Mouse (Mus musculus): ENCODE measurements around the gene Gm2a.
"Not testable (repeated sequence)": the region's sequence is repeated elsewhere in the genome, so short reads cannot be mapped to it uniquely, and the experiment has no call there.

The Gm2a gene

GRCm38 (mm10) chr11:55096731-55097462 lies 1.0 kb upstream of the Gm2a start:
- DNase-seq (ENCODE audit: low spot score in 2 of 2): no peak

- no peak for DNase-seq (ENCODE audit: low spot score in 2 of 2)
These were observed 437 bp downstream of the Gm2a start for GRCm38 (mm10) chr11:55098189-55098915.

DNA sequence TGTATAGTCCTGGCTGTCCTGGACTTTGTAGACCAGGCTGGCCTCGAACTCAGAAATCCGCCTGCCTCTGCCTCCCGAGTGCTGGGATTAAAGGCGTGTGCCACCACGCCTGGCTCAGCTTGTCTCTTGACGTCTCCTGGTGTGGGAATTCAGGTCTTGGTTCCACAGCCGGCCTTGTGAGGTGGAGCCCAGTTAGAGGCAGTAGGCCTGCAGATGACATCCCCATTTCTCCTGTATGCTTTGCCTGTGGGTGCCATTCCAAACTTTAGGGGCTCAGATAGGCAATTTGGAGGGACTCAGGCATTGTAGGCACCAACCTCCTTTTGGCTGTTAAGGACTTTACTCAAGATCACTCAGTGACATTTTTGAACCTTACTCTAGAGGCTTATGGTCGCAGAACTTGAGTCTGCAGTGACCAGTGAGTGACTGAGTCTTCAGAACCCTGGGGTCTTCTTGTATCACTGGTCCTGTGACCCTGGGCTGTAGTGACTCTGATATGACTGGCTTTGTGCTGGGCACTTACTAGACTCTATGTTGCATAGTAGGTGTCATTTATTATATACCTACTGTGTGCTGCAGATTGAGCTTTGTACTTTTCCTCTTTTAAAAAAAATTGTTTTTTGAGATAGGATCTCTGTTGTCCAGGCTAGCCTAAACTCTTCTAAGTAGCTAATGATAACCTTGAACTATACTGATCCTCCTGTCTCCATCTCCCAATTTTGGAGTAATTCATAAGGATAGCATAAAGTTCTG lies 1.3 kb downstream of the Gm2a start:
- DNase-seq (ENCODE audit: low spot score in 2 of 2): no peak

DNA sequence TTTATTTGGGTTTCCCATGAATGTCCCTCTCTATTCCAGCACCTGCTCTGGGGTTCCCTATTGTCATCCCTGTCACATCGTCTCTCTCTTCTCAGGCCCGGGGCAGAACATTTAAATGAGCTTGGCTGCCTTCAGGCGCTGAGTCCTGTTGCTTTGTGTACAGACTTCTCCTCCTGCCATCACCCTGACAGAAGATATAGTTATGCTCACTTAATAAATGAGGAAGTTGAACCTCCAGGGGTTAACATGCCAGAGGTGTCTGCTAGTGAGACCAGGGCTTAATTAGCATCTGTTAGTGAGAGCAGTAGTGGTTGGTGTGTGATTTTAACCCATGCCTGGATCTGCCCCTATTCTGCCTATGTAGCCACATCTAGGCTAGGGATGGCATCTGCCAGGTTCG lies 2.0 kb downstream of the Gm2a start:
- DNase-seq (ENCODE audit: low spot score in 2 of 2): no peak

GRCm38 (mm10) chr11:55102015-55102414 lies 4.1 kb downstream of the Gm2a start:
- no peak for DNase-seq (ENCODE audit: low spot score in 2 of 2)

- DNase-seq (ENCODE audit: low spot score in 2 of 2): no peak
These were observed 5.3 kb downstream of the Gm2a start for GRCm38 (mm10) chr11:55103229-55103628.

DNA sequence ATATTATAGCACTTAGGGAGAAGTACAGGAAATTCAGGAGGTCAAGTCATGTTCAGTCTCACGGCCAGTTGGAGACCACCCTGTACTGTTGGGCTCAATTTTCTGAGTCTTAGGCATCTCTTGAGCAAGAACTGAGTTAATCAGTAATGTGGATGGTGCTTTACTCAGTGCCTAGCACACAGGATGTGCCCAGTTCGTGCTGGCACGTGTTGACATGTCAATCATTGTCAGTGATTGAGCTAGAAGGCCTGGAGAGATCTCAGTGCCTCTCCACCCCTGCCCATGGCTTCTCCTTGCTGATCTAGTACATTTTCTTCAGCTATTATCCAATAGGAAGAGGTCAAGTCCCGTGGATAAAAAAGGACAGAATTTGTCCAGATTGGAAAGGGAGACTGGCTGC lies 7.5 kb downstream of the Gm2a start:
- DNase-seq (ENCODE audit: low spot score in 2 of 2): no peak

- no peak for DNase-seq (ENCODE audit: low spot score in 2 of 2)
These were observed 8.7 kb downstream of the Gm2a start for GRCm38 (mm10) chr11:55106636-55107035.

DNA sequence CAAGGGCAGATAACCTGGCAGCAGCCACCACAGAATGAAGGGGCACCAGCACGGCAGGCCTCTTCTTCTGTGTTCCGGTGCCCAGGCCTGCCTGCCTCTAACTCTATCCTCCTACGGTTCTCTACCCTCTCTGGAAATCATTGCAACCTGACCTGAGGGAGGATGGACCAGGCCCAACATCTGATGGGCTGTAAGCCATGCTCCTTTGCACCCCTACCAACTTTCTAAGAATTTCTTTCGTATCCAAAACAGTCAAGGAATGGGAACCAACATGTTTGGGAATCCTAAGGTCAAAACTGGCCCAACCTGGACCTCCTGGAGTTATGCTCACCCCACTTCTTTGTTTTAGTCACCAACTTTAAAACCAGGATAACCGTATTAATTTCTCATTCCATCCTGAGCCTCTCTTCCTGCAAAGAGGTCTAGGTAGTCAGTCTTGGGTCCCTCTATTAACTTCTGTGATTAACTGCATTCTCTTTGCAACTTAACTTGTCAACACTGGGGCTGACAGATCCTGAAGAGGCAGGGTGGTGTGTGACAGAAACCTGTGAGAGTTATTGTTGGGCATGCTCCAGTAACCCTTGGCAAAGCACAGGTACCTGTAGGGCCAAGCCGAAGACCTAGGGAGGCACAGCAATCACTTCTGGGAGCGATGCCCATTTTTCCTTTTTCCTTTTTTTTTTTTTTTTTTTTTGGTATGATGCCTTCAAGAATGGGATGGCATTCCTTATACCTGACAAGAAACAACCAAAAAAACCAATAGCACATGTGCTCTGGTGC lies 11.8 kb downstream of the Gm2a start:
- DNase-seq (ENCODE audit: low spot score in 2 of 2): no peak

DNA sequence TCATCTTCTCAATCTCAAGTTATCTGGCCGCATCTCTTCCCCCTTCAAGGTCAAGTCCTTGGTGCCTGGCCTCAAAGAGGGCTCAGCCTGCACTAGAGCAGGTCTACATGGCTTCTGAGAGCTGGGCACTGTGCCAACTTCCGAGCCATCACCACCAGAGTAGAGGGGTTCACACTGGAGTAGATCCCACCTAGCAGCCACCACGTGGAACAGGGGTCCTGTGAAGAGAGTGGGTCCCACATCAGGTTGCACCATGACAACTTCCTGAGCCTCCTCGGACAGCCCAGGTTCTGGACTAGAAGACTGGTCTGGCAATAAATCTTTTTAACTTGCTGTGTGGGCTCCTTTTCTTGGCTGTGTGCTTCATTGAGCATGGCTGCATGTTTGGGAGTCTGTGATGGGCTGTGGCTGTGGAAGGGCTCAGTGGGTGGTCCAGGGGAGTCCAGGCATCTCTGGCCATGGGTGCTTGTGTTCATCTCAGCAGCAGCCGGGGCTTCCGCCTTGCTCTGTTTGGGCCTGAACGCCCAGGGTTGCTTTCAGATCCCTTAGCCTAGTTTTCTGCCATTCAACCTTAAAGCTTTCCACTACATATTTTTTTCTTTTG lies 12.8 kb downstream of the Gm2a start:
- DNase-seq (ENCODE audit: low spot score in 2 of 2): no peak

DNA sequence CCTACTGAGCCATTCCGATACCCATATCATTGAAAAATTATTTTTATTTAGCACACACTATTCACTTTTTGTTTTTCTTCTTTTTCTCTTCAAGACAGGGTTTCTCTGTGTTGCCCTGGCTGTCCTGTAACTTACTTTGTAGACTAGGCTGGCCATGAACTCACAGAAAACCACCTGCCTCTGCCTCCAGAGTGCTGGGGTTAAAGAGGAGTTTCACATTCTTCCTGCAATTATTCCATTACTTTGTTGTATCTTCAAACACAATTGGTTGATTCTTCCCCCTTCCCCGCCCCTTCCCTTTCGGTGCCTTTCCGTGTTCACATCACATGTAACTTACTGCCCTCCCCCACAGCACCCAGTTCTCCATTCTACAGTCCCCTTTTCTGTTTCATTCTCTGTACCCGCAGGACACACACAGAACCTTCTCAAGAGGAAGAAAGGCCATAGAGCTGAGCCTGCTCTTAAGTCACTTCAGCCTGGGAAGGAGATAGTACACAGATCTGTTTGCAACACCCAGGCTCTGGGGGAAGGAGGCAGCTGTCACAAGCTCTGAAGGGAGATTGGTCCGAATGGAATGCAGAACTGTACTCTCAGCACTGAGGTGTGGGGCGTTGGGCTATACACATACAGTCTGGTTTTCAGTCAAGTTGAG lies 15.4 kb downstream of the Gm2a start:
- DNase-seq (ENCODE audit: low spot score in 2 of 2): peak; percentile 36 to 42

DNA sequence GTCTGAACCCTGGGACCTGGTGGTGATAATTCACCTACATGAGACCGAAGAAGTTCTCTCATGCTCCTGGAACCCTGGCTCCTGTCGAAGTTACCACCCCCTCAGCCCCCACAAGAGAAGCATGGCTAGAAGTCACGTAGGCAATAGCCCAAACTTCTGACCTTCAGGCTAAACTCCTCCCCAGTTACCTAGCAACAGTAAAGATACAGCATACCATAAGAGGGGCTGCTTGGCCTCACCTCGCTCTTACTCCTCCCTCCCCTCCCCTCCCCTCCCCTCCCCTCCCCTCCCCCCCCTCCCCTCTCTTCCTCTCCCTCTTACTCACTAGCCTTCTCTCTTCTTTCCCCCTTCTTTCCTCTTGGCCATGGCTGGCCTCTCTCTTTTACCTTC lies 15.9 kb downstream of the Gm2a start:
- DNase-seq (ENCODE audit: low spot score in 2 of 2): not testable (repeated sequence)

DNA sequence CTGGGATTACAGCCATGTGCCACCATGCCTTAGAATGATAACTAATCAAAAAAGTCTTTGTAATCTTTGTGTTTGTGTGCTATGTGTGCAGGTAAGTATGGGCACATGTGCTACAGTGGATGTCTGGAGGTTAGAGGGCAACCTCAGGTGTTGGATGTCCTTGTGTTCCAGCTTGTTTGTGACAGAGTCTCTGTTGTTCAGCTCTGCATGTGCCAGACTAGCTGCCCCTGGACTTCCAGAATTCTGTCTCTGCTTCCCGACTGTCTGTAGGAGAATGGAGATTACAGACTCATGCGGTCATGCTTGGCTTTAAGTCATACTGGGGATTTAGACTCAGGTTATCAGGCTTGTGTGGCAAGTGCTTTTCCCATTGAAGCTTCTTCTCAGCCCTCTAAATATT lies 16.4 kb downstream of the Gm2a start:
- DNase-seq (ENCODE audit: low spot score in 2 of 2): no peak

- no peak for DNase-seq (ENCODE audit: low spot score in 2 of 2)
These were observed 18.1 kb downstream of the Gm2a start for GRCm38 (mm10) chr11:55116004-55116403.

GRCm38 (mm10) chr11:55117031-55117430 lies 19.1 kb downstream of the Gm2a start:
- no peak for DNase-seq (ENCODE audit: low spot score in 2 of 2)

- no peak for DNase-seq (ENCODE audit: low spot score in 2 of 2)
These were observed 22.4 kb downstream of the Gm2a start for GRCm38 (mm10) chr11:55120279-55120678.

- no peak for DNase-seq (ENCODE audit: low spot score in 2 of 2)
These were observed 22.9 kb downstream of the Gm2a start for GRCm38 (mm10) chr11:55120821-55121271.

GRCm38 (mm10) chr11:55121430-55121829 lies 23.5 kb downstream of the Gm2a start:
- DNase-seq (ENCODE audit: low spot score in 2 of 2): no peak

- no peak for DNase-seq (ENCODE audit: low spot score in 2 of 2)
These were observed 28.7 kb downstream of the Gm2a start for GRCm38 (mm10) chr11:55126663-55127062.

GRCm38 (mm10) chr11:55127937-55128336 lies 30.0 kb downstream of the Gm2a start:
- DNase-seq (ENCODE audit: low spot score in 2 of 2): peak in 1 of 2 experiments; percentile 51

- DNase-seq (ENCODE audit: low spot score in 2 of 2): no peak
These were observed 30.5 kb downstream of the Gm2a start for GRCm38 (mm10) chr11:55128411-55128810.

Measured in right cerebral cortex, postnatal 10 days (tissue).